Mouse (Mus musculus) myocyte (in vitro differentiated cells): ENCODE results near the gene Uggt1.

Source experiments
- CEBPB ChIP-seq: IDR thresholded peaks from 2 replicates; pipeline ENCODE4 v1.6.1; 2011; ENCODE audit warnings: mild to moderate bottlenecking, moderate library complexity; ENCODE audit not compliant: poor library complexity, insufficient read depth, severe bottlenecking
- E2F4 ChIP-seq: IDR thresholded peaks from one replicate; pipeline ENCODE4 v1.6.1; 2011; ENCODE audit warnings: mild to moderate bottlenecking, control low read depth, moderate library complexity; ENCODE audit not compliant: insufficient read depth
- MAX ChIP-seq: IDR thresholded peaks from one replicate; pipeline ENCODE4 v1.6.1; 2011; ENCODE audit warnings: low read depth, mild to moderate bottlenecking, control low read depth
- MYOD1 ChIP-seq, 3 experiments: IDR thresholded peaks; one replicate each; pipeline ENCODE4 v1.6.1; 2011; ENCODE audit warnings: control low read depth in 2 of 3, low read depth in 2 of 3, mild to moderate bottlenecking in 2 of 3, moderate library complexity in 1 of 3; ENCODE audit not compliant: insufficient read length in 2 of 3, control insufficient read depth in 1 of 3
- MYOG ChIP-seq, 3 experiments: IDR thresholded peaks; one replicate each; pipeline ENCODE4 v1.6.1; 2011; ENCODE audit warnings: control low read depth in 2 of 3, low read depth in 2 of 3, mild to moderate bottlenecking in 2 of 3; ENCODE audit not compliant: insufficient read length in 2 of 3, control insufficient read depth in 1 of 3, insufficient read depth in 1 of 3
- POLR2A ChIP-seq: IDR thresholded peaks from one replicate; pipeline ENCODE4 v1.6.1; 2011; ENCODE audit warnings: low read depth, mild to moderate bottlenecking, control low read depth, moderate library complexity; ENCODE audit not compliant: insufficient read length
- POLR2AphosphoS2 ChIP-seq: IDR thresholded peaks from one replicate; pipeline ENCODE4 v1.6.1; 2011; ENCODE audit warnings: low read depth, control low read depth; ENCODE audit not compliant: insufficient read length
- REST ChIP-seq: IDR thresholded peaks from one replicate; pipeline ENCODE4 v1.6.1; 2011; ENCODE audit warnings: mild to moderate bottlenecking, control low read depth, moderate library complexity; ENCODE audit not compliant: insufficient read depth, insufficient read length
- TCF12 ChIP-seq: IDR thresholded peaks from one replicate; pipeline ENCODE4 v1.6.1; 2011; ENCODE audit warnings: mild to moderate bottlenecking, control low read depth; ENCODE audit not compliant: poor library complexity, insufficient read depth, severe bottlenecking
- USF1 ChIP-seq: IDR thresholded peaks from one replicate; pipeline ENCODE4 v1.6.1; 2011; ENCODE audit warnings: low read depth, mild to moderate bottlenecking, control low read depth, moderate library complexity

DNA sequence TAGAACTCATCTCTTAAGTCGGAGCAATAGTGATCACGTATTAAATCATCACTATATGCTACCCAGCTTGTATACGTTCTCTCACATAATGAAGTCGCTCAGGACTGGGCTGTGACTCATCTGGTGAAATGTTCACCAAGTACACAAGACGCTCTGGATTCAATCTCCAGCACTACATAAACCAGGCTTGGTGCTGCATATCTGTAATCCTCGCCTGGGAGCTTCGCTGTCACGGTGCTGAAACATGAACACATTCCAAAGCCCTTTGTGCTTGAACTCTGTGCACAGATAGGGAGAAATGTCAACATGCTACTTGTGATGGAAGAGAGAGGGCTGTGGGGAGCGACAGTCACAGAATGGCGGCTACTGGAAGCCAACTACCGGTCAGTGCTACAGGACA lies 52.6 kb downstream of the Uggt1 start:
- no peak for TF ChIP-seq POLR2A
- TF ChIP-seq E2F4 = no peak
- TF ChIP-seq CEBPB = no peak
- no peak for TF ChIP-seq MAX
- no peak for TF ChIP-seq TCF12
- TF ChIP-seq REST = no peak
- no peak for TF ChIP-seq POLR2AphosphoS2
- no peak for TF ChIP-seq MYOG (IDR thresholded peaks at IDR 0.05; ENCODE audit: control insufficient read depth in 1 of 3, insufficient read depth in 1 of 3, insufficient read length in 2 of 3, low read depth in 2 of 3)
- TF ChIP-seq MYOD1 (IDR thresholded peaks at IDR 0.05; ENCODE audit: control insufficient read depth in 1 of 3, insufficient read length in 2 of 3, low read depth in 2 of 3) = no peak
- TF ChIP-seq USF1 = no peak
